Mouse (Mus musculus) liver, embryonic 14.5 days (tissue): ENCODE results near the gene Cdh13. TPM values are rescaled to one million over a fixed set of nuclear protein-coding genes. Genes with fewer than 3 reads are reported as not detected.

Experiments
- ATAC-seq: fragments of 200-750 bp; cut with Nextera tagmentation; 2 replicates; pipeline ENCODE4 v1.8.0; 2017; ENCODE audit warnings: moderate number of reproducible peaks, mild to moderate bottlenecking, moderate library complexity; ENCODE audit not compliant: insufficient read depth
- DNase-seq, 3 experiments: peaks; one replicate each; pipeline ENCODE4 v3.0.0-alpha.2; 2012 to 2013; ENCODE audit warnings: low read depth in 3 of 3, low spot score in 3 of 3
- H3K27ac ChIP-seq: fragments of 300-500 bp; sonication (generic); 2 replicates; pipeline ENCODE4 v1.5.1; 2014; ENCODE audit warnings: moderate library complexity, mild to moderate bottlenecking, control low read depth, inconsistent platforms
- H3K27me3 ChIP-seq: fragments of 300-500 bp; sonication (generic); 2 replicates; pipeline ENCODE4 v1.6.1; 2014; ENCODE audit warnings: mild to moderate bottlenecking, low read length, moderate library complexity; ENCODE audit not compliant: control insufficient read depth, insufficient read depth
- H3K36me3 ChIP-seq: fragments of 300-500 bp; sonication (generic); replicated peaks from 2 replicates; pipeline ENCODE4 v1.6.1; 2014; ENCODE audit warnings: low read depth; ENCODE audit not compliant: control insufficient read depth, insufficient read depth
- H3K4me1 ChIP-seq, 2 experiments: fragments of 200-500 bp in 1 of 2; fragments of 300-500 bp in 1 of 2; sonication (generic) in 1 of 2; replicated peaks; 2 replicates each; pipeline ENCODE4 v1.6.1; 2012 to 2014; ENCODE audit warnings: antibody characterized with exemption in 1 of 2, inconsistent platforms in 1 of 2, low read length in 1 of 2; ENCODE audit not compliant: control insufficient read depth in 2 of 2, insufficient read depth in 2 of 2
- H3K4me2 ChIP-seq: fragments of 300-500 bp; sonication (generic); 2 replicates; pipeline ENCODE4 v1.6.1; 2014; ENCODE audit warnings: low read depth, mild to moderate bottlenecking, control low read depth, moderate library complexity
- H3K4me3 ChIP-seq, 2 experiments: fragments of 200-500 bp in 1 of 2; fragments of 300-500 bp in 1 of 2; sonication (generic) in 1 of 2; 2 replicates each; pipeline ENCODE4 v1.5.1; 2012 to 2014; ENCODE audit warnings: low read depth in 2 of 2, low read length in 2 of 2, mild to moderate bottlenecking in 2 of 2, control low read depth in 1 of 2, inconsistent platforms in 1 of 2, moderate library complexity in 1 of 2; ENCODE audit not compliant: insufficient read depth in 1 of 2
- H3K9ac ChIP-seq: fragments of 300-500 bp; sonication (generic); replicated peaks from 2 replicates; pipeline ENCODE4 v1.6.1; 2014; ENCODE audit warnings: mild to moderate bottlenecking, control low read depth, moderate library complexity
- H3K9me3 ChIP-seq: fragments of 300-500 bp; sonication (generic); 2 replicates; pipeline ENCODE4 v1.6.1; 2016; ENCODE audit warnings: low read length, mixed read lengths; ENCODE audit not compliant: control insufficient read depth
- CTCF ChIP-seq: IDR thresholded peaks from 2 replicates; pipeline ENCODE4 v1.5.1; 2016; ENCODE audit warnings: antibody characterized with exemption, low read depth, control low read depth
- EP300 ChIP-seq: IDR thresholded peaks from 2 replicates; pipeline ENCODE4 v1.6.1; 2016; ENCODE audit warnings: antibody characterized with exemption, low read depth
- WGBS: fragments of 180-500 bp; shearing (Covaris S2); extraction: QIAGEN DNeasy Blood & Tissue Kit; methylation state at CpG from one replicate; pipeline ENCODE4 v1.1.7; 2014; ENCODE audit not compliant: insufficient replicate concordance; 5-methylcytosine and 5-hydroxymethylcytosine counted together
- polyA plus RNA-seq, 2 experiments: library from polyadenylated mRNA; depleted of rRNA in 1 of 2; stranded (reverse) in 1 of 2; unstranded in 1 of 2; fragments of >200 nt; fragmentation: Nextera tagmentation in 1 of 2; extraction: Ambion mirVana in 1 of 2; gene quantifications; 2 replicates each; pipeline versions ENCODE4 v1.2.1 to v1.2.3; 2012 to 2014

Gene Cdh13
- polyA plus RNA-seq, 2 experiments: 0.15 to 0.43 TPM

- H3K4me1 ChIP-seq: no peaks in the 10 kb centered on the region
- 46% methylated on average over 5 of the region's 5 CpGs for WGBS
- H3K36me3 ChIP-seq: no peaks in the 10 kb centered on the region
- H3K4me2 ChIP-seq: no peak overlapping the region
- TF ChIP-seq CTCF (no peak), EP300 (no peak)
- no peaks in the 10 kb centered on the region for H3K9me3 ChIP-seq
- DNase-seq (no peak), ATAC-seq (no peak)
- H3K4me3 ChIP-seq: no peak overlapping the region
- no peaks in the 10 kb centered on the region for H3K27me3 ChIP-seq
- H3K9ac ChIP-seq: no peak overlapping the region
- H3K27ac ChIP-seq: no peak overlapping the region
These were observed 153.2 kb downstream of the Cdh13 start for GRCm38 (mm10) chr8:118436751-118437150.

DNA sequence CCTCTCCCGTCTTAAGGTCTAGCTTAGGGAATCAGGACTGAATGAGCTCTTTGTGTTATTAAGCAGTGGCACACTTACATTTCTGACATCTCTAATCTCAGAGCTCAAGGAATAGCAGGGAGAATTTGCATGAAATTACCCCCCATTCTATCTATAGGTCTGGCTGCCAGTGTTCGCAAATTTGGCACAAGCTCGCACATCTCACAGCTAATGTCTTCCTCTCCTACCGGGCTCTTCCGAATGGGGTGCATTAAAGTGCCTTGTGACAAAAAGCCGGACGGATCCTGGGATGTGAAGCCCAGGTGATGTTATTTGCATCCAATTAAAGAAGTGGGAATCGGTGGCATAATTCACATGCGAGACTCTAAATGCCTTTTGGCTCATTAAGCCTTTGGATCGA is 153.6 kb downstream of the Cdh13 start:
- DNase-seq: no peak
- Histone ChIP-seq H3K36me3 (no peaks in the 10 kb centered on the region), H3K4me2 (no peak overlapping the region), H3K27me3 (no peaks in the 10 kb centered on the region), H3K9ac (no peak overlapping the region), H3K4me1 (no peaks in the 10 kb centered on the region), H3K27ac (no peak overlapping the region), H3K9me3 (no peaks in the 10 kb centered on the region), H3K4me3 (no peak overlapping the region)
- no peak for ATAC-seq
- TF ChIP-seq CTCF (no peak), EP300 (no peak)
- WGBS: 70% methylated on average over 10 of the region's 10 CpGs

- Histone ChIP-seq H3K4me2 (no peak overlapping the region), H3K36me3 (no peaks in the 10 kb centered on the region), H3K4me1 (no peaks in the 10 kb centered on the region), H3K9me3 (no peaks in the 10 kb centered on the region), H3K27ac (no peak overlapping the region), H3K27me3 (no peaks in the 10 kb centered on the region), H3K9ac (no peak overlapping the region), H3K4me3 (no peak overlapping the region)
- DNase-seq (no peak), ATAC-seq (no peak)
- 59% methylated on average over 3 of the region's 3 CpGs for WGBS
- TF ChIP-seq CTCF: no peak
- TF ChIP-seq EP300: no peak
These were observed 154.3 kb downstream of the Cdh13 start for GRCm38 (mm10) chr8:118437874-118438273.

DNA sequence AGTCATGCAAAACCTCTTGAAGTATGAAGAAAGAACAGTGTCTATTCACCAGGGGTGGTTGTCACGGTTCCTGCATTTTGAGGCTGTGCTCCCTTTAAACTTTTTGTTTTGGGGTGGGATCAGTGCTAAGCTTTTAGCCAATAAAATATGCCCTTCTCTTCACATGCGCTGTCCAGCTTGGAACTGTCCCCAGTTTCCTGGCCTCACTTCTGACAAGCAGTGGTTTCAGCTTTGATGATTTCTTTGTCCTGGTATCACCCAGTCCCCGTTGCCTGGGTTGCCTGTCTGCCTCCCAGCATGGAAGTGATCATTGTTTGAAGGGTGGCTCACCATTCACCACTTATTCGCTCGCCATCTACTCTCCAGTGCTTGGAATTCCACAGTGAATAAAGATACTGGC is 156.3 kb downstream of the Cdh13 start:
- H3K4me3 ChIP-seq: no peak overlapping the region
- H3K4me1 ChIP-seq: no peaks in the 10 kb centered on the region
- H3K27me3 ChIP-seq: no peaks in the 10 kb centered on the region
- DNase-seq: no peak
- no peaks in the 10 kb centered on the region for H3K9me3 ChIP-seq
- H3K4me2 ChIP-seq: no peak overlapping the region
- H3K27ac ChIP-seq: no peak overlapping the region
- 55% methylated on average over 5 of the region's 5 CpGs for WGBS
- no peak for TF ChIP-seq EP300
- TF ChIP-seq CTCF: no peak
- ATAC-seq: no peak
- no peaks in the 10 kb centered on the region for H3K36me3 ChIP-seq
- no peak overlapping the region for H3K9ac ChIP-seq

DNA sequence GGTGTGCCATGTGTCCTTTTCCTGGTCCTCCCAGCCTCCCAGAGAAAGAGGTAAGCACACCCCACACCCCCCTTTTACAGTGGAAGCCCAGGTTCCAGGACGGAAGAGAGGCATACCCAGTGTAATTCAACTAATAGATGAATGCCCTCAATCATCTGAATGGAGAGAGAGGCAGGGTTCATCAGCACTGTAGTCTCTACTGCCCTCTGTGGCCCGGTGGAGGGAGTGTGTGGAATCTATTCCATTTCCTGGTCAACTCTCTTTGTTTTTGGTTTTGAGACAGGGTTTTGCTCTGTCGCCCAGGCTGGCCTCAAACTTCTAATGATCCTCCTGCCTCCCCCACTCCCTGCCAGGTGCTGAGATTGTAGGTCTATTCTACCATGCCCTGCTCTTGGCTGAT is 159.8 kb downstream of the Cdh13 start:
- ATAC-seq (no peak), DNase-seq (no peak)
- no peaks in the 10 kb centered on the region for H3K9me3 ChIP-seq
- no peak overlapping the region for H3K27ac ChIP-seq
- no peak for TF ChIP-seq CTCF
- TF ChIP-seq EP300: no peak
- H3K36me3 ChIP-seq: no peaks in the 10 kb centered on the region
- no peak overlapping the region for H3K4me2 ChIP-seq
- WGBS: 33% methylated on average over 3 of the region's 3 CpGs
- H3K4me1 ChIP-seq: no peaks in the 10 kb centered on the region
- no peaks in the 10 kb centered on the region for H3K27me3 ChIP-seq
- H3K9ac ChIP-seq: no peak overlapping the region
- no peak overlapping the region for H3K4me3 ChIP-seq
